16 mouse cellular contexts compared by ENCODE assay signal in genomic region chr7:145335199-145335598, GRCm38 (mm10). TPM values are rescaled to one million over a fixed set of nuclear protein-coding genes. Genes with fewer than 3 reads are reported as not detected.
DNase-seq lines count a peak whose midpoint lies in the region; ATAC-seq and TF ChIP-seq lines count a peak whose summit lies in the region.
"Had no signal": no experiment of that assay in that cellular context is flagged by ENCODE, and none has a peak within 500 bp of the region (broad histone marks: within the 10 kb centered on the region; RNA-seq: fewer than 3 reads in every experiment).

No protein-coding gene starts in this region.

- TF ChIP-seq POLR2A in myocyte (IDR thresholded peaks at IDR 0.05; ENCODE audit: insufficient read length, low read depth), result no peak

- peak overlapping the region; percentile 51; the same call in 1 of the 2 replicates for H3K27ac ChIP-seq in embryonic facial prominence, embryonic 15.5 days (replicated peaks)
- H3K27ac ChIP-seq in embryonic facial prominence, embryonic 10.5 days (replicated peaks), result no peak overlapping the region
- peak overlapping the region; percentile 55; the same call in 1 of the 2 replicates for H3K27ac ChIP-seq in limb, embryonic 13.5 days
- H3K27ac ChIP-seq in limb, embryonic 10.5 days, result no peak overlapping the region
- H3K27ac ChIP-seq: embryonic facial prominence, embryonic 13.5 days; left cerebral cortex, adult 2 months; liver, embryonic 13.5 days had no signal

- H3K4me1 ChIP-seq in embryonic facial prominence, embryonic 15.5 days, result peaks cover 38% of the 10 kb centered on the region
- no peaks in the 10 kb centered on the region for H3K4me1 ChIP-seq in embryonic facial prominence, embryonic 10.5 days
- peaks cover 48% of the 10 kb centered on the region for H3K4me1 ChIP-seq in limb, embryonic 13.5 days
- H3K4me1 ChIP-seq in limb, embryonic 10.5 days, result peaks cover 14% of the 10 kb centered on the region
- H3K4me1 ChIP-seq: liver, embryonic 13.5 days had no signal

- H3ac ChIP-seq in myocyte (ENCODE audit: control insufficient read depth, insufficient read length), result no peak overlapping the region

- no peaks in the 10 kb centered on the region for H3K36me3 ChIP-seq in embryonic facial prominence, embryonic 15.5 days
- no peaks in the 10 kb centered on the region for H3K36me3 ChIP-seq in embryonic facial prominence, embryonic 10.5 days (replicated peaks)
- no peaks in the 10 kb centered on the region for H3K36me3 ChIP-seq in limb, embryonic 13.5 days
- no peaks in the 10 kb centered on the region for H3K36me3 ChIP-seq in limb, embryonic 10.5 days
- H3K36me3 ChIP-seq in myocyte (ENCODE audit: control insufficient read depth, insufficient read depth), result no peaks in the 10 kb centered on the region
- H3K36me3 ChIP-seq: embryonic facial prominence, embryonic 13.5 days; liver, embryonic 13.5 days had no signal

- DNase-seq in embryonic facial prominence, embryonic 10.5 days (ENCODE audit: low spot score), result no peak
- no peak for DNase-seq in limb, embryonic 10.5 days (ENCODE audit: low spot score)
- DNase-seq in cerebellum, postnatal 36 days, result peak; percentile 94 to 95
- no peak for DNase-seq in lung, postnatal 10 days
- DNase-seq in kidney, postnatal 25 days, result no peak
- DNase-seq: adrenal gland, adult 8-10 months; liver, embryonic 13.5 days; lung, postnatal 14 days had no signal

- H3K9ac ChIP-seq in embryonic facial prominence, embryonic 15.5 days, result no peak overlapping the region
- H3K9ac ChIP-seq in limb, embryonic 13.5 days, result no peak overlapping the region
- H3K9ac ChIP-seq: embryonic facial prominence, embryonic 13.5 days; liver, embryonic 13.5 days had no signal

- no peaks in the 10 kb centered on the region for H3K27me3 ChIP-seq in embryonic facial prominence, embryonic 15.5 days
- no peaks in the 10 kb centered on the region for H3K27me3 ChIP-seq in embryonic facial prominence, embryonic 10.5 days (replicated peaks; ENCODE audit: low read depth, poor library complexity, severe bottlenecking)
- H3K27me3 ChIP-seq in limb, embryonic 13.5 days, result no peaks in the 10 kb centered on the region
- no peaks in the 10 kb centered on the region for H3K27me3 ChIP-seq in limb, embryonic 10.5 days (ENCODE audit: low read depth, poor library complexity, severe bottlenecking)
- H3K27me3 ChIP-seq in myocyte (ENCODE audit: control insufficient read depth, insufficient read depth, insufficient read length), result no peaks in the 10 kb centered on the region
- H3K27me3 ChIP-seq: embryonic facial prominence, embryonic 13.5 days; liver, embryonic 13.5 days had no signal

- no peaks in the 10 kb centered on the region for H3K79me2 ChIP-seq in myocyte (ENCODE audit: control insufficient read depth, insufficient read depth)

- no peak overlapping the region for H3K4me3 ChIP-seq in embryonic facial prominence, embryonic 15.5 days (replicated peaks)
- H3K4me3 ChIP-seq in embryonic facial prominence, embryonic 10.5 days, result no peak overlapping the region
- no peak overlapping the region for H3K4me3 ChIP-seq in limb, embryonic 13.5 days
- no peak overlapping the region for H3K4me3 ChIP-seq in limb, embryonic 10.5 days
- H3K4me3 ChIP-seq in myocyte, result no peak overlapping the region
- H3K4me3 ChIP-seq: embryonic facial prominence, embryonic 13.5 days; left cerebral cortex, adult 2 months; liver, embryonic 13.5 days had no signal

- H3K9me3 ChIP-seq in embryonic facial prominence, embryonic 15.5 days (replicated peaks), result no peaks in the 10 kb centered on the region
- H3K9me3 ChIP-seq in embryonic facial prominence, embryonic 10.5 days, result no peaks in the 10 kb centered on the region
- peaks cover 4% of the 10 kb centered on the region; the same call in 1 of the 2 replicates for H3K9me3 ChIP-seq in limb, embryonic 13.5 days
- H3K9me3 ChIP-seq in limb, embryonic 10.5 days (replicated peaks), result no peaks in the 10 kb centered on the region
- H3K9me3 ChIP-seq: embryonic facial prominence, embryonic 13.5 days; liver, embryonic 13.5 days had no signal

- H3K4me2 ChIP-seq in embryonic facial prominence, embryonic 15.5 days (replicated peaks), result no peak overlapping the region
- no peak overlapping the region for H3K4me2 ChIP-seq in limb, embryonic 13.5 days (replicated peaks)
- no peak overlapping the region for H3K4me2 ChIP-seq in myocyte (ENCODE audit: low read depth)
- H3K4me2 ChIP-seq: embryonic facial prominence, embryonic 13.5 days; liver, embryonic 13.5 days; midbrain, embryonic 11.5 days had no signal

- no peak for ATAC-seq in embryonic facial prominence, embryonic 15.5 days (ENCODE audit: insufficient number of reproducible peaks, low FRiP score, low TSS enrichment, low read depth)
- no peak for ATAC-seq in limb, embryonic 13.5 days (ENCODE audit: low FRiP score, low read depth)

TF ChIP-seq in myocyte, 11 proteins besides CTCF, POLR2A, EP300 and RAD21:
- TF ChIP-seq POLR2AphosphoS2 (IDR thresholded peaks at IDR 0.05; ENCODE audit: insufficient read length, low read depth) (no peak), MYOD1 (IDR thresholded peaks at IDR 0.05; ENCODE audit: control insufficient read depth in 1 of 3, insufficient read length in 2 of 3, low read depth in 2 of 3) (peak in 2 of 3 experiments; percentile 53 to 77), REST (IDR thresholded peaks at IDR 0.05; ENCODE audit: insufficient read depth, insufficient read length) (no peak), SRF (IDR thresholded peaks at IDR 0.05; ENCODE audit: control insufficient read depth, insufficient read length, low read depth) (no peak), CEBPB (IDR thresholded peaks at IDR 0.05; ENCODE audit: insufficient read depth, poor library complexity, severe bottlenecking) (no peak), MAX (IDR thresholded peaks at IDR 0.05; ENCODE audit: low read depth) (no peak), TCF3 (IDR thresholded peaks at IDR 0.05; ENCODE audit: insufficient read length, low read depth) (no peak), USF1 (IDR thresholded peaks at IDR 0.05; ENCODE audit: low read depth) (no peak), MYOG (IDR thresholded peaks at IDR 0.05; ENCODE audit: control insufficient read depth in 1 of 3, insufficient read depth in 1 of 3, insufficient read length in 2 of 3, low read depth in 2 of 3) (peak in 2 of 3 experiments; percentile 69 to 80), E2F4 (IDR thresholded peaks at IDR 0.05; ENCODE audit: insufficient read depth) (no peak), TCF12 (IDR thresholded peaks at IDR 0.05; ENCODE audit: insufficient read depth, poor library complexity, severe bottlenecking) (peak; percentile 20)

RNA-seq across cellular contexts. Expression of gene Mrgprd, which starts 20.6 kb away (rescaled TPM):
- polyA plus RNA-seq in embryonic facial prominence, embryonic 15.5 days (2015; fragmentation: Nextera tagmentation; extraction: Ambion mirVana), result not detected in 2 replicates
- polyA plus RNA-seq in embryonic facial prominence, embryonic 10.5 days (2016; fragmentation: Nextera tagmentation; extraction: Ambion mirVana), result not detected in 2 replicates
- polyA plus RNA-seq in limb, embryonic 13.5 days (2015; fragmentation: Nextera tagmentation; extraction: Ambion mirVana), result not detected in 2 replicates
- not detected in 2 replicates for polyA plus RNA-seq in limb, embryonic 10.5 days (2016; fragmentation: Nextera tagmentation; extraction: Ambion mirVana)
- polyA plus RNA-seq in myocyte (2012; fragmentation: generic; extraction: Trizol), result not detected
- polyA plus RNA-seq: embryonic facial prominence, embryonic 13.5 days; intestine, embryonic 14.5 days; liver, embryonic 13.5 days; midbrain, embryonic 11.5 days; neural tube, embryonic 11.5 days had no signal

RNA-seq across cellular contexts. Expression of gene Mrgprf, which starts 34.6 kb away (rescaled TPM):
- 8.1 and 10.1 TPM in 2 replicates for polyA plus RNA-seq in embryonic facial prominence, embryonic 15.5 days (2015; fragmentation: Nextera tagmentation; extraction: Ambion mirVana)
- polyA plus RNA-seq in embryonic facial prominence, embryonic 10.5 days (2016; fragmentation: Nextera tagmentation; extraction: Ambion mirVana), result 0.10 TPM in 1 of 2 replicates, not detected in the other
- polyA plus RNA-seq in limb, embryonic 13.5 days (2015; fragmentation: Nextera tagmentation; extraction: Ambion mirVana), result 1.3 and 1.4 TPM in 2 replicates
- 0.09 TPM in 1 of 2 replicates, not detected in the other for polyA plus RNA-seq in limb, embryonic 10.5 days (2016; fragmentation: Nextera tagmentation; extraction: Ambion mirVana)
- 4.4 TPM for polyA plus RNA-seq in myocyte (2012; fragmentation: generic; extraction: Trizol)
- polyA plus RNA-seq: neural tube, embryonic 11.5 days had no signal

RNA-seq across cellular contexts. Expression of gene Tpcn2, which starts 51.4 kb away (rescaled TPM):
- polyA plus RNA-seq in embryonic facial prominence, embryonic 15.5 days (2015; fragmentation: Nextera tagmentation; extraction: Ambion mirVana), result 12.2 and 12.3 TPM in 2 replicates
- 6.5 TPM in 2 replicates for polyA plus RNA-seq in embryonic facial prominence, embryonic 10.5 days (2016; fragmentation: Nextera tagmentation; extraction: Ambion mirVana)
- 12.6 TPM in 2 replicates for polyA plus RNA-seq in limb, embryonic 13.5 days (2015; fragmentation: Nextera tagmentation; extraction: Ambion mirVana)
- polyA plus RNA-seq in limb, embryonic 10.5 days (2016; fragmentation: Nextera tagmentation; extraction: Ambion mirVana), result 7.2 TPM in 2 replicates
- 4.4 TPM for polyA plus RNA-seq in myocyte (2012; fragmentation: generic; extraction: Trizol)

Comparison
In these comparisons a context has a peak if more than half of its experiments do, and no peak if none do; other contexts are left out.
1. H3K27ac ChIP-seq: peak in embryonic facial prominence, embryonic 15.5 days (single experiment) and limb, embryonic 13.5 days (single experiment); none in embryonic facial prominence, embryonic 10.5 days (single experiment) and limb, embryonic 10.5 days (single experiment).
2. DNase-seq: peak in cerebellum, postnatal 36 days (2 of 2); none in embryonic facial prominence, embryonic 10.5 days (single experiment), limb, embryonic 10.5 days (single experiment), lung, postnatal 10 days (single experiment) and kidney, postnatal 25 days (0 of 2).